Mouse (Mus musculus): Measurements from ENCODE around the gene Taf1.

GRCm38 (mm10) chrX:101640194-101641160 lies 107.9 kb downstream of the Taf1 start:
- TF ChIP-seq POLR2A (IDR thresholded peaks at IDR 0.05; ENCODE audit: borderline replicate concordance, insufficient read depth, low read length) = no peak
- TF ChIP-seq CTCF (IDR thresholded peaks at IDR 0.05; ENCODE audit: borderline replicate concordance, insufficient read depth, low read depth, low read length) = no peak
